Mouse (Mus musculus): Measurements from ENCODE around the gene Phc2.

Phc2 gene

GRCm38 (mm10) chr4:128796788-128797187 is 142.3 kb downstream of the Phc2 start:
- H3K9me3 ChIP-seq (ENCODE audit: low read length), result no peaks in the 10 kb centered on the region
- TF ChIP-seq NANOG (IDR thresholded peaks at IDR 0.05; ENCODE audit: borderline replicate concordance, low read length) (no peak), CTCF (conservative IDR thresholded peaks at IDR 0.05; ENCODE audit: low read length) (no peak), POU5F1 (IDR thresholded peaks at IDR 0.05; ENCODE audit: borderline replicate concordance, low read length) (no peak)
- peaks cover 30% of the 10 kb centered on the region for H3K27me3 ChIP-seq (ENCODE audit: insufficient read depth, low read length)
- peaks cover 42% of the 10 kb centered on the region for H3K4me1 ChIP-seq (replicated peaks; ENCODE audit: low read depth, low read length)
- H3K36me3 ChIP-seq (ENCODE audit: insufficient read depth, low read length), result no peaks in the 10 kb centered on the region
- H3K4me3 ChIP-seq (replicated peaks; ENCODE audit: low read length), result no peak overlapping the region

GRCm38 (mm10) chr4:128801675-128802465 is 147.4 kb downstream of the Phc2 start:
- Histone ChIP-seq H3K9me3 (ENCODE audit: low read length) (no peaks in the 10 kb centered on the region), H3K36me3 (ENCODE audit: insufficient read depth, low read length) (no peaks in the 10 kb centered on the region), H3K27me3 (ENCODE audit: insufficient read depth, low read length) (peaks cover 60% of the 10 kb centered on the region), H3K4me1 (replicated peaks; ENCODE audit: low read depth, low read length) (peaks cover 46% of the 10 kb centered on the region), H3K4me3 (replicated peaks; ENCODE audit: low read length) (no peak overlapping the region)
- no peak for TF ChIP-seq NANOG (IDR thresholded peaks at IDR 0.05; ENCODE audit: borderline replicate concordance, low read length)
- TF ChIP-seq CTCF (conservative IDR thresholded peaks at IDR 0.05; ENCODE audit: low read length), result no peak
- TF ChIP-seq POU5F1 (IDR thresholded peaks at IDR 0.05; ENCODE audit: borderline replicate concordance, low read length), result no peak

Data from E14TG2a.4 (cell line).